Mouse (Mus musculus): Measurements from ENCODE around the gene Fam198a.
A peak's percentile ranks its signal among the peaks of the same experiment; 100 is the strongest.

Fam198a gene

DNA sequence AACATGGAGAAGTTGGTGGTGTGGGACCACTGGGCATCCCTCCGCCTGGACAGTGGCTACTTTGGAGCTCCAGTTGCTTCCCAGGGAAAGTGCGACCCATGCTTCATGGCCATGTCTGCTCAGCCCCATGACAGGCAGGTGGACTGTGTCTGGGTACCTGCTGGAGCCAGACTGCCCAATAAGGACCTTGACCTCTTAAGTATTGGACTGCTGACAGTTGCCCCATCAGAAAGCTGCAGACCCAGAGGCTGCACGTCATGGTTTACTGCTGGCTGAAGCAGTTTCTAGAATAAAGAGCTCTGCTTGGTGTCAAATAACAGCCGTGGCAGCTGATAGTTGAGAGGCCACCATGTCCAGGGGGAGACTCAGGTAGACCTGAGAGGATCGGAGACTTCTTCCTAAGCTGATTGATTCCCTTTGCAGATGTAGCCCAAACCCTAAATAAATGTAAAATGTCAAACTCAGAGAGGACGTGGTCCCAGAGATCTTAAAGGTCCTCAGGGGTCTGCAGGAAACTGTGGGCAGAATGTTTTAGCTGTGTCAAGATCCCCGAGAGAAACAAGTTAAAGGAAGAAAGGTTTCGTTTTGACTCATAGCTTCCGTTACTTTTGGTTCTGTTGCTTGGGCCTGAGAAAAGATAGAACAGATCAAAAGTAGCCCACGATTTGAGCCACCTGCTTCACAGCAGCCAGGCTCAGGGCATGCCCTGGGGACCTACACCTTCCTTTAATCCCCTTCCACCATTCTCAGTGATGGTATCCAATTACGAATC lies 24.0 kb upstream of the Fam198a start:
- DNase-seq (ENCODE audit: low spot score in 2 of 2), result no peak

DNA sequence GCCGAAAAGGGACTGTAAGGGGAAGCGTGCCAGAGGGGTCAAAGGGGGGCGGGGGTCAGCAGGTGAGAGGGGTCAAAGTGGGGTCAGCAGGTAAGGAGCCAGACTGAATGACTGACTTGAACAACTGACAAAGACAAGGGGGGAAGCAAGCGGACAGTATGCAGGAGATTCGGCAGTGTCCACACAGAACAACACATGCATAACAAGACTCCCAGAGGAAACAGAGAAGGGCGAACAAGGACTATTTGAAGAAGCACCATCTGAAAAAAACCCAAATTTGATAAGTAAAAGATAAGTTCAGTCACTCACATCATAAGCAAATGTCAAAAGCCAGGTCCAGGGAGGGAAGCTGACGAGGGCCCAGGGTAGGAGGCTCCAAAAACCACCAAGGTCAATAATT lies 23.1 kb upstream of the Fam198a start:
- no peak for DNase-seq (ENCODE audit: low spot score in 2 of 2)

DNA sequence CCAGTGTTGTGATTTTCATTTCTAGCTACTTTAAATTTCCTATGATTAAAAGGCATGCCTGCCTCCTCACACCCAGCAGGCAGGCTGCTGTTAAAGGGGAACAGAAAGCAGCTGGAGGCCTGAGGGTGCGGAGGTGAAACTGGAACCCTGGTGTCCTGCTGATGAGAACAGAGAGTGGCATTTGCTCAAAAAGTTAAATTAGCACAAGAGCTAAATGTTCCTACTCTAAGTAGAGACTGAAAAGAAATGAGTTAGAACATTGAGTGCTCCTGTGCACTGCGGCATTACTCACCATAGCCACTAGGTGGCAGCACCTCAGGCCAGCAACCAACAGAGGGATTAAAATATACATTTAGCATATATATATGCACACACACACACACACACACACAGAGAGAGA lies 22.3 kb upstream of the Fam198a start:
- peak; percentile 46 to 48 for DNase-seq (ENCODE audit: low spot score in 2 of 2)

DNA sequence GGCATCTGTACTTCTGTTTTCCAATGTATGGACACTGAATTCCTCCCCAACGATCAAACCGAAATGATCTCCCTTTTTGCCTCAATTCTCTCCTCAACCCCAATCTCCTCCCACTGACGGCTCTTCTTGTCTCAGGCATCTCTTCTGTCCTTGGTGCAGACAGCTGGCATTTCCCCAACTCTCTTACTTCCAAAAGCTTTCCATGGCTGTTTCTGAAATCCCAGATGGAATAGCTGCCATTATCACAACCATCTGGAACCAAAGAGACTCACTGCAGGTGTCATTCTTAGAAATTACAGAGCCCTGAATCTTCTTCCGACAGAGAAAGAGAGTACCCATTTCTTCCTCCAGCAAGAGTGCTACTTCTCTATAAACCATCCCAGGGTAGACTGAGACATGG lies 15.9 kb upstream of the Fam198a start:
- DNase-seq (ENCODE audit: low spot score in 2 of 2), result no peak

DNA sequence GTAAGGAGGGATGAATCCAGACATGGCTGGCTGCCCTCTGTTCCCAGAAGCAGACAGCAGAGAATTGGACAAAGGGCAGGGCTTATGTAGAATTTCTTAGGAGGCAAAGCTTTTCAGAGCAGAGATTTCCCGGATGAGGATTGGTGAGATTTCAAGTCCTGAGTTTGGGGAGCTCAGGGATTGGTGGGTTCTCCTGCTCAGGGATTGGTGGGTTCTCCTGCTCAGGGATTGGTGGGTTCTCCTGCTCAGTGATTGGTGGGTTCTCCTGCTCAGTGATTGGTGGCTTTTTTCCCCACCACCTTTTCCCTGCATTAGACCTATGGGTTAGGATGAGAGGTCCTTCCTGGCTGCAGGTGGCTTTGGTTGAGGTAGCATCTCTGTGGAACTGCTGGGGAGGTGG lies 13.8 kb upstream of the Fam198a start:
- DNase-seq (ENCODE audit: low spot score in 2 of 2), result no peak

DNA sequence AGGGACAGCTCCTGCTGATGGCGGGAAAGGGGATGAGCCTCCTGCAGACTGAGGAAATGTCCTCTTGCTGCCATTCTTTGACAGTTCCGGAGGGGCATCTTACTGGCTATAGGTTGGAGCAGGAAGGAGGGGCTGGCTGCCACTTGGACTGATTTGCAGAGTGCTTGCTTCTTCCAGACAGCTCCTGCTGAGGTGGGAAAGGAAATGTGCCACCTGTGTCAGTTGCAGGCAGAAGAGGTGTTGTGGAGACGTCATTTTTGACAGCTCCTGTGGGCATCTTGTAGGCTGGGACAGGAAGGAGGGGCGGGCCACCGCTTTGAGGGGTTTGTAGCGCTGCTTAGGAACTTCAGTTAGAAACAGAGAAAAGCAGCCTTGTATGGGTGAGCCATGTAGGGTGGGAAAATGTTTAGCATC lies 13.3 kb upstream of the Fam198a start:
- no peak for DNase-seq (ENCODE audit: low spot score in 2 of 2)

DNA sequence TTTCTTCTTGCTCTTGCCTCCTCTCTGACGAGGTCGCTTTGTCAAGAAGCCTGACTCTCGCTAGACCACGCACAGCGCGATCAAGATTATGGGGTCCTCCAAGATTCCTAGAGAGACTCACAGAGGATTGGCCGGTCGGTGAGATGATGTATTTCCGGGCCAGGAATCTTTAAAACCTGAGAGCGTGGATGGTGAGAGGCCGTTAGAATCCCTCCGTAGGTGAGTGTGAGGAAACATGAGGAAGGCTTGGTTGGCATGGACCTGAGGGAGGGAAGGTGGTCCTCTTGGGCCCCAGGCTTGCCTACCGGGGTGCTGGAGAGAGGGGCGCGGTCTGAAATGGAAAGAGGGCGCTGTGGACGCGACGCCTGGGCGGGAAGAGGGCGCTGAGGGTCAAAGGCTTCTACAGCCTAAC lies 12.8 kb upstream of the Fam198a start:
- DNase-seq (ENCODE audit: low spot score in 2 of 2), result no peak

DNA sequence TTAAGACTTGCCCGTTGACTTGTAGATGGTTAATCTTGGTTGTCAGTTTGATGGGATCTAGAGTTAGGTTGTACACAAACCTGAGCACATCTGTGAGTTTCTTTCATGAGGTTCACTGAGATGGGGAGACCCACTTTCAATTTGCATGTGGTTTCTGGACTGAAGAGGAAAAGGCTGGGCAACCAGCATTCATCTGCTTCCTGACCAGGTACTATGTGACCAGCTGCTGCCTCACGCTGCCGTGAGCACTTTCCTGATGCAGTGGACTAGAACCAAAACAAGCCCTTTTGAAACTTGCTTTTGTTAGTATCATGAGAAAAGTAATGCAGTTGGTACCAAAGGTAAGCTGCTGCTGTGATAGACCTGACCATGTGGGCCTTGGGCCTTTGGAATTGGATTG lies 7.8 kb upstream of the Fam198a start:
- no peak for DNase-seq (ENCODE audit: low spot score in 2 of 2)

DNA sequence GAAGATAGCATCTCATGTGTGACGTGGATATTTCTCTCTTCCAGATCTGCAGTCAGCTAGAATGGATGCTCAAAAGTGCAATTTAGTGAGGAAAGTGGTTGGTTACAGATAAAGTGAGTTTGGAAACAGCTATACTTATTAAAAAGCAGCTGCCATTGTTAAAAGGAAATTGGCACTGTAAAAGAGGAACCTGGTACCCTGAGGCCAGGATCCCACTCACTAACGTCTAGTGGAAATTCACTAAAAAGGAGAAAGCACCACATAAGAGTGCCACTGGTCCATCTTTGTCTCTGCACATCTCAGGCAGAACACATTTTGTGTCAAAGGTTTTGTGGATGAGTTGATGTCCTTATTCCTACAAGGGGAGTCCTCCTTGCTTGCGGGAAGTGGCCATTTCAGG lies 7.2 kb upstream of the Fam198a start:
- DNase-seq (ENCODE audit: low spot score in 2 of 2), result no peak

DNA sequence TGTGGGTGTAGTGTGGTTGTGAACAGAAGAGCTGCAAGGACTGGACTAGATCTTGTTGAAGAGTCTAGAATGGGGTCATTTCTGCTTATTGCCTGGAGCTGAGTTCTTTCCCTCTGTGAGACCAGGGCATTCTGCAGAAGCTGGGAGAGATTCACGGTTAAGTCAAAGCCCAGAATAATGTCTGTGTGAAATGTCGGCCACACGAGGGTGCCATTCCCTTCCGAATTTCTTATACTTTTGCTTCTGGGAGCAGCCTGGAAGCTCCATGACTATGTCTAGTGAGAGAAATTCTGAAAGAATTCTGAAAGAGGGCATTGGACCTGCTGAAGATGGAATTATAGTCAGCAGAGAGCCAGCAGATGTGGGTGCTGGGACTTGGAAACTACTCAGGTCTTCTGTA lies 3.0 kb upstream of the Fam198a start:
- DNase-seq (ENCODE audit: low spot score in 2 of 2), result peak; percentile 51 to 80

DNA sequence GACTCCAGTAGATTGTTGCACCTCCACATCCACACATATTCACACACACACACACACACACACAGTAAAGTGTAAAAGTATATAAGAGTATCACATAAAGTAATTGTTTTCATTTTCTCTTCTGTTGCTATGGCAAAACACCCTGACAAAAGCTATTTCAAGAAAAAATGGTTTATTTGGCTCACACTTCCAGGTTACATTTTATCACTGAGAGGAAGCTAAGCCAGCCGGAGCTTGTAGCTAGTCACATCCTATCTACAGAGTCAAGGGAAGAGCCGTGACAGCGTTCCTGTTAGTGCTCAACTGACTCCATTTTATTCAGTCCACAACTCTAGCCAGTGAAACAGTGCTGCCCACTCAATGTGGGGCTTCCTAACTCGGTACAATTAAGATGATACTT lies 2.4 kb upstream of the Fam198a start:
- no peak for DNase-seq (ENCODE audit: low spot score in 2 of 2)

DNA sequence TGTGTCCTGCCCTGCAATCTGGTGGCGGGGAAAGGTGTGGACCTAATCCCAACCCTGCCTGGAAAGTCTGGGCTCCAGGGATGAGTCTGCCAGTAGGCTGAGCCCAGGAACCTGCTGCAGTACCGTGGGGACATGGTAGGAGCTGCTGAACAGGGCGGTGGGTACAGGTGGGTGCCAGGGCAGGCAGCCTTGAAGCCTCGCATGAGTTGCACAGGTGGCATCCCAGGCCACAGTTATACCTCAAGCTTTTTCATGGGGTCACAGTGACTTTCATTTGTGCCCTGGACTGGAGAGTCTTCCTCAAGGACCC lies 281 bp downstream of the Fam198a start:
- no peak for DNase-seq (ENCODE audit: low spot score in 2 of 2)

DNA sequence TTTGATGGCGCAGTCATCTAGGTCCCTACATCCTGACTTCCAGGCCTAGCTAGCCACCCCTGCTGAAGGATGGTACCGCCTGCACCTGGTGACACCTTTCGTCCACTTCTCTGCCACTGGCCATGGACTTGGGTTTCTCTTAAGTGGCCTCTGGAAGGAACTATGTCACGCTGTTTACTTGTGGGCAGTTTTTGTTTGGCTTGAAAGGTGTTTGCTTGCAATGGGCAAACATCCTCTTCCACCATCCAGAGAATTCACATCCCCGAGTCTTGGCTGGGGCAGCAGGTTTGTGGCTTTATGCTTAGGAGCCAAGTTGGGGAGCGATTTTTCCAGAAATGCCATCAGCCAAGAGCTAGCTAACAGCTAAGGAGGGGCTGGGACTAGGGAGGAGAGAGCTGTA lies 1.8 kb downstream of the Fam198a start:
- DNase-seq (ENCODE audit: low spot score in 2 of 2), result no peak

DNA sequence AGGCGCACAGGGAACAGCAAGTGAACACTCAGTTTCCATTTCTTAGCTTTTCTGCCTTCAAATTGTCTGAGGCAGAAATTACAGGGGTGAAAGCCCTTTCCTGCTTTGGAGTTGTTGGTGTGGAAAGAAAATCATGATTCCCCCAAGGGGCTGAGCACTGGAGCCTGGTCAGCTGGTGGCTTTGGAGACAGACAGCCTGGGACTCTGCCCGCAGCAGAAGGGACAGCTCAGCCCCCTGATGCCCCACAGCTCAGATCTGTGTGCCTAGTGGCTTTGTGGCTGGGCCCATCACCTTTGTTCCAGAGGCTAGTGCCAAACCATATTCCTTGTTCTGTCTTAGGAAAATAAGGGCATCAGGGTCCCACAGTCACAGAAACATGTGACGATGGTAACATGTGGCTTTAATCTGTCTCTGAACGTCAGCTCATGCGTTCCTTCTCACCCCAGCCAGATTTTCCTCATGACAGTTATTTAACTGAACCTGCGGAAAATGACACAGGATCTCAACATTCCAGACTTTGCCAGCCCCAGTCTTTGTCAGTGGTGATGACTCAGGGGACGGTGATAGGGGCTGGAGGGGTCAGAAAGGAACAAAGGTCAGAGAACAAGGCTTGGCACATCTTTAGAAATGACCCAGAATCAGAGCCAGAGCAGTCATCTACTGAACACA lies 9.3 kb downstream of the Fam198a start:
- no peak for DNase-seq (ENCODE audit: low spot score in 2 of 2)

DNA sequence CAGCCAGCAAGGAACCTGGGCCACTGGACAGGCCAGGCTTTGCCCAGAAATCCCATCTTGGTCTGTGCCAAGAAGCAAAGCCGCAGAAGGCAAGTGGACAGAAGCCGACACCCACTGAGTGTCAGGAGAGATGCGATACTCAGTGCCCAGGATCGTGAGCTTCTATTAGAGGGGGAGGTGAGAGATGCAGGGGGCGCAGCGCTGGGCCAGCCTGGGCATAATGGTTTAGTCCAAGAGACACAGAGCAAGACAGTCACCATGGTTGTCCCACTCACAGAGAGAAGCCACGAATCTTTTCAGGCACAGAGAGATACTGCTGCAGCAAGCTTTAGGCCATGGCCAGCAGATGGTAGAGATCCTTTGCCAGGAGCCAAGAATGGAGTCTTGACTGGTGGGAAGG lies 14.2 kb downstream of the Fam198a start:
- no peak for DNase-seq (ENCODE audit: low spot score in 2 of 2)

DNA sequence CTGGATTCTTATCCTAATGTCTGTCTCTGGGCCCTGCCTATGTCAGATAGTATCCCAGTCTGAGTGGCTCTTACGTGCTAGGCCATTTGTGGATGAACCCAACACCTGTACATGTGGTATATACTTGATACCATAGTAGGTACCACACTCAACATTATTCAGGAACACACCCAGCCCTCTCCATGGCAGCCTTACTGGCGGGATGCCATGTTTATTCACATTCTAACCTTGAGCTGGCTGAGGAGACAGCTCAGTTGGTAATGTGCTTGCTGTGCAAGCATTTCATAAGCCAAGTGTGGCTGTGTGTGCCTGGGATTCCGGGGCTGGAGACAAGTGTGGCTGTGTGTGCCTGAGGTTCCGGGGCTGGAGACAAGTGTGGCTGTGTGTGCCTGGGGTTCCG lies 17.5 kb downstream of the Fam198a start:
- no peak for DNase-seq (ENCODE audit: low spot score in 2 of 2)

DNA sequence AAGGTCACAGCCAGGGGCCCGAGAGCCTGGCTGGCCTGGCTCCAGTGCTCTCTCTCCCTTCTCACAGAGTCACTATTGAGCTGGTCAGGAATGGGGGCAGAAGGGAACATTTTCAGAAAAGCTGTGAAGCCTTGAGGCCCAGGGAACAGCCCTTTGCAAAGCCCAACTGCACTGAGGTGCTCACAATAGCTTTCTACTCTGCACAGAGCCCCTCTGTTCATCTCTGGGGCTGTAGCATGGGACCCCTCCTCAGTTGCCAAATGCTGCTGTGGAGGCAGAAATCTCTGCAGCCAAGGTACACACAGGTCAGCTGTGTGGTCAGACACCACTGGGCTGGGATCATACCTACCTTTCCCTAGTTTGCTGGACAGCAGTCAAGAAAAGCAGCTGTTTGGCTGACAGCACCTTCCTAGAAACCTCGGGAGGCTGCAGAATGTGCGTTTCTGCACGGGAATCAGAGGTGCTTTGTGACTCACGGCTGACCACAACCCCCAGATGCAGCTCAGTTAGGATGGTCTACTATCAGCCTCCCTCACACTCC lies 19.1 kb downstream of the Fam198a start:
- no peak for DNase-seq (ENCODE audit: low spot score in 2 of 2)

DNA sequence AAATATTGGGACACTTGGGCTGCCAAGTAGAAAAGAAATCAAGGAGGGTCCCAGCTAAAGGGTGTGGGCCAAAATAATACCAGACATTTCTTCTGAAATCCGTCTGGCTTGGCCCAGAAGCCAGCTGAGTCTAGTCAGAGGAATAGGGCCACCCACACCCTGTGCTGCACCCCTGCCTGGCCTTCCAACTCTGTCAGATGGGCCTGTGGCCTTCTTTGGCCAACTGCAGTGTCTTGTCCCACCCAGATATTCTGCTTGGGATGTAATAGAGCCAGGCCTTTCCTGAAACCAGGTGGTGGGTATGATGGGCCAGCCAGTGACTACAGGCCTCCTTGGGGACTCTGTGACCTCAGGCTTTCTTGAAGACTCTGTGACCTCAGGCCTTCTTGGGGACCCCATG lies 22.4 kb downstream of the Fam198a start:
- no peak for DNase-seq (ENCODE audit: low spot score in 2 of 2)

DNA sequence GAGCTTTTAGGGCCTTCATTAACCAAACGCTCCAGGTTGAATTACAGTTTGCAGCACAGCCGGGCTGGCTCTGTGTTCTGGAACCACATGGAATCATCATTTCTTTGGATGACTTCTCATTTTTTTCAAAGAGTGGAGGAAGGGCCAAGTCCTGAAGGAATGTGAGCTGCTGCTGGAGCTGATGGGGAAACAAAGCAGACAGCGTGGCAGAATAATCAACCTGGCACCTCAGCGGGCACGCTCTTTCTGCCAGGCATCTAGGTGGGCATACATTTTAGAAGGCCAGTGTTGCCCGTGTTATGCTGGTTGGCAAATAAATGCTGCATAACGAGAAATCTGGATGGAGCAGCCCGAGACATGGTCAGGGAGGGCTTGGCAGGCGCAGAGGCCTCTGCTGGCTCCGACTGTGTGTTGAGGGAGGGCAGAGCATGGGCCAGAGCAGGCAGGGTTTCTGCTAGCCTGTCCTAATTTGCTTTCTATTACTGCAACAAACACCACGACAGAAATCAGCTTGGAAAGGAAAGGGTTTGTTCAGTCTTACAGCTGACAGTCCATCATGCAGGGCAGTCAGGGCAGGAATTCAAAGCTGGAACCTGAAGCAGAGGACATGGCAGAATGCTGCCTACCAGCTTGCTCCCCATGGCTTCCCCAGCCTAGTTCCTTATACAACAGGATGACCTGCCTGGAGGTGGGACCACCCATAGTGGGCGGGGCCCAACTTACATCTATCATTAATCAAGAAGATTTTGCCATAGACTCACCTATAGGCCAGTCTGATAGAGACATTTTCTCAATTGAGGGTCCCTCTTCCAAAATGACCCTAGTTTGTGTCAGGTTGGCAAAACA lies 23.6 kb downstream of the Fam198a start:
- DNase-seq (ENCODE audit: low spot score in 2 of 2), result no peak

DNA sequence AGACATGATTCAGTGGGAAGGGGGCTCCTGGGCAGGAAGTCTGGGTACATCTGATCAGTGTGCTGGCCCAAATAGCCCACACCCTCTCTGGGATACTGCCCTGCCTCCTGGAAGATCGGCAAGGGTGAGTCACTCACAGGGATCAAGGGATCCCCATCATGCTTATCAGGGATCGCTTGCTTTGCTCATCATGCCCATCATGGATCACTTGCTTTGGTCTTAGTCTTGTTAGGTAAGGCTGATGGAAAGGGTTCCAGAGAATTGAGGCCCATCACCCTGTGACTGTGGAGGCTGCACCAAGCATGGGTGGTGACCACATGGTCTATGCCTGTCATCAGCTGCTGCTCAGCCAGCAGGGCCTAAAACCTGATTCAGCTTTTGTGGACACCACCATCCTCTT lies 24.5 kb downstream of the Fam198a start:
- no peak for DNase-seq (ENCODE audit: low spot score in 2 of 2)

DNA sequence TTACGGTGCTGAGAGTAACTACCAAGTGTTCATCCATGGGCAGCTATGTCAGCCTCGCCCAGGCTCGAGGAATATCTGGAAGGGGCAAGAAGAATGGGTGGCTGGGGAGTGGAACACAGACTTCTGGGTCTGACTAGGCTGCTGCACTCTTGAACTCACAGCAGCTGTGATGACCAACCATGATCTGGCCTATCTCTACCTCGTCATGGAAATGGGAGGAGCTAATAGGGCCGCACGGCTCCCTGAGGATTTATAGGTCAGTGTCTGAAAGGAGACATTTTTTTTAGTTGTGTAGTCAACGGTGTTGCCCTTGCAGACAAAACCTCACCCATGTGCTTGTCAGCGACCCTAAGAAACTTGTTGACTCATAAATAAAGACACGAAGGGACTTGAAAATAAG lies 30.3 kb downstream of the Fam198a start:
- no peak for DNase-seq (ENCODE audit: low spot score in 2 of 2)

DNA sequence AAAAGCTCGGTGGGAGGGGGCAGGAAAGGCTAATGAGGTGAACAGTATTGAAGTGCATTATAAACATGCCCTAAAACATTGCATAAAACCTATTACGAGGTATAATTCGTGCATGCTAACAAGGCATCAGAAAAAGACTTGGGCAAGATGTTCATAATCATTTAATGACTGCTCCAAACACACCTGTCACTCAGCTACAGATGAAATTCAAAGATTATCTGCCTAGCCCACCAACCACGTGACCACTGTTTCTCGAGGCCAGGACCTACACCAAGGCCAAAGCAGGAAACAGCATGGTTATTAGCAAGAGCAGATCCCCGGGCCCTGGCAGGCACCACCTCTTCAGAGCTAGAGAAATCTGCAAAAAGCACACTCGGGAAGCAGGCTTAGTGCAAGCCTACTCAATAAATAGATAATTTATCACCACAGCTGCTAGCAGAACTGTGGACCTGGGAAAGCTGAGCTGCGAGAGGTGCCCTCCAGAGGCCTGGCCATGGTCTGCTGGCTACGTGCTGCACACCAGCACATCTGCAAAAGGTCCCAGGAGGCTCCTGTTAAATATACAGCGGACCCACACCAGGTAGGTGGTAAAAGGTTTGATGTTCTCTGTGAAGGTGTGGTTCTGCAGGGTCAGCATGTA lies 30.8 kb downstream of the Fam198a start:
- DNase-seq (ENCODE audit: low spot score in 2 of 2), result no peak

Data from frontal cortex, postnatal 14 days (tissue).